Mouse (Mus musculus) stomach, embryonic 16.5 days (tissue): ENCODE results near the gene Nemf. TPM values are rescaled to one million over a fixed set of nuclear protein-coding genes. Genes with fewer than 3 reads are reported as not detected.
A peak's percentile ranks its signal among the peaks of the same experiment; 100 is the strongest.
"Not testable (repeated sequence)": the region's sequence is repeated elsewhere in the genome, so short reads cannot be mapped to it uniquely, and the experiment has no call there.

Experiments
- ATAC-seq: fragments of 200-750 bp; cut with Nextera tagmentation; 2 replicates; pipeline ENCODE4 v1.8.0; 2017; ENCODE audit warnings: moderate number of reproducible peaks, moderate TSS enrichment; ENCODE audit not compliant: insufficient read depth, low FRiP score
- H3K27ac ChIP-seq: fragments of 300-500 bp; sonication (generic); 2 replicates; pipeline ENCODE4 v1.5.1; 2014; ENCODE audit warnings: low read length
- H3K27me3 ChIP-seq: fragments of 300-500 bp; sonication (generic); 2 replicates; pipeline ENCODE4 v1.6.1; 2014; ENCODE audit warnings: low read length, control low read depth, mixed read lengths; ENCODE audit not compliant: control insufficient read depth, insufficient read depth
- H3K36me3 ChIP-seq: fragments of 300-500 bp; sonication (generic); 2 replicates; pipeline ENCODE4 v1.6.1; 2014; ENCODE audit warnings: low read length; ENCODE audit not compliant: control insufficient read depth, insufficient read depth
- H3K4me1 ChIP-seq: fragments of 300-500 bp; sonication (generic); 2 replicates; pipeline ENCODE4 v1.6.1; 2014; ENCODE audit warnings: low read length, control low read depth, mixed read lengths; ENCODE audit not compliant: control insufficient read depth, insufficient read depth
- H3K4me2 ChIP-seq: fragments of 300-500 bp; sonication (generic); 2 replicates; pipeline ENCODE4 v1.6.1; 2014; ENCODE audit warnings: low read depth, low read length, mixed read lengths
- H3K4me3 ChIP-seq: fragments of 300-500 bp; sonication (generic); replicated peaks from 2 replicates; pipeline ENCODE4 v1.5.1; 2014; ENCODE audit warnings: mild to moderate bottlenecking, low read length
- H3K9ac ChIP-seq: fragments of 300-500 bp; sonication (generic); 2 replicates; pipeline ENCODE4 v1.6.1; 2014; ENCODE audit warnings: low read length
- H3K9me3 ChIP-seq: fragments of 300-500 bp; sonication (generic); replicated peaks from 2 replicates; pipeline ENCODE4 v1.6.1; 2016; ENCODE audit warnings: low read length, control low read depth; ENCODE audit not compliant: control insufficient read depth
- WGBS: fragments of 180-500 bp; shearing (Covaris S2); extraction: QIAGEN DNeasy Blood & Tissue Kit; methylation state at CpG from one replicate; pipeline ENCODE4 v1.1.7; 2014; 5-methylcytosine and 5-hydroxymethylcytosine counted together
- polyA plus RNA-seq: library from polyadenylated mRNA; unstranded; fragments of >200 nt; fragmentation: Nextera tagmentation; extraction: Ambion mirVana; gene quantifications from 2 replicates; pipeline ENCODE4 v1.2.1, GENCODE M21; 2015

The Nemf gene
- polyA plus RNA-seq, 1 experiment from 2014 or later = 82.4 TPM

DNA sequence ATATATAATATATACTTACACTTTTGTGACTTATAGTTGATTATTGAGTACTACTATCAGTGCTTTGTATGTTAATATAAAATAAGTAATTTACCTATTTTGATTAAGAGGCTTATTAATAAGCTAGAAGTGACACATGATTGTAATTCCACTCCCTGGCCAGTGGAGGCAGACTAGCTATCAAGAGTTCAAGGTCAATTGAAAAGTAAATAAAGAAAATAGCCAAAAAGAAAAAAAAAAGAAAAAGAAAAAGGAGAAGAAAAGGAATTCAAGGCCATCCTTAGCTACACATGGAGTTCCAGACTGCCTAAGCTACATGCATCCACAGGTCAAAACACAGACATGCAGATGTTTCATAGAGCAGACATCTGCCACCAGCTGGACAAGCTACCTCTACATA is 9.5 kb upstream of the Nemf start:
- Histone ChIP-seq H3K4me2 (no peak overlapping the region), H3K36me3 (no peaks in the 10 kb centered on the region), H3K4me3 (no peak overlapping the region), H3K9ac (no peak overlapping the region), H3K9me3 (no peaks in the 10 kb centered on the region), H3K27me3 (no peaks in the 10 kb centered on the region), H3K4me1 (peaks cover 13% of the 10 kb centered on the region; the same call in 1 of the 2 replicates), H3K27ac (no peak overlapping the region)
- ATAC-seq = no peak

DNA sequence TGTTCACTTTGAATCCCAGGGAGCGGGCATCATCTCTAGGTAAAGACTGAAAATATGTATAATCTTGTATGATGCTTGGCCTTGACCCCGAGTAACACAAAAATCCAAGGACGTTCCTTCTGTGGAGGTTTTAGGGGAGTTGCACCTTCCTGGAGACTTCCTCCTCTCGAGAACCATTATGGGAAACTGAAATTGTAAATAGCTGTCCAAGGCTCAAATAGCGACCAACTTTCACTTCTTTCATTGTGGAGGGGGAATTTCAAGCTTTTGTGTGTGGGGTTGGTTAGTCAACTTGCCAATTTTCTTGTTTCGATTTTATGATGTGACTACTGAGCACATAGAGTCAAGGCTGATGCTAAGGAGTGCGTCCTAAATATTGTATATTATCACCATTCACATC is 8.8 kb upstream of the Nemf start:
- H3K4me3 ChIP-seq = no peak overlapping the region
- no peak for ATAC-seq
- H3K27ac ChIP-seq = no peak overlapping the region
- 76% methylated on average over 7 of the region's 7 CpGs for WGBS
- no peak overlapping the region for H3K4me2 ChIP-seq
- H3K27me3 ChIP-seq = no peaks in the 10 kb centered on the region
- no peak overlapping the region for H3K9ac ChIP-seq
- H3K4me1 ChIP-seq = peaks cover 13% of the 10 kb centered on the region; the same call in 1 of the 2 replicates
- no peaks in the 10 kb centered on the region for H3K36me3 ChIP-seq
- no peaks in the 10 kb centered on the region for H3K9me3 ChIP-seq

DNA sequence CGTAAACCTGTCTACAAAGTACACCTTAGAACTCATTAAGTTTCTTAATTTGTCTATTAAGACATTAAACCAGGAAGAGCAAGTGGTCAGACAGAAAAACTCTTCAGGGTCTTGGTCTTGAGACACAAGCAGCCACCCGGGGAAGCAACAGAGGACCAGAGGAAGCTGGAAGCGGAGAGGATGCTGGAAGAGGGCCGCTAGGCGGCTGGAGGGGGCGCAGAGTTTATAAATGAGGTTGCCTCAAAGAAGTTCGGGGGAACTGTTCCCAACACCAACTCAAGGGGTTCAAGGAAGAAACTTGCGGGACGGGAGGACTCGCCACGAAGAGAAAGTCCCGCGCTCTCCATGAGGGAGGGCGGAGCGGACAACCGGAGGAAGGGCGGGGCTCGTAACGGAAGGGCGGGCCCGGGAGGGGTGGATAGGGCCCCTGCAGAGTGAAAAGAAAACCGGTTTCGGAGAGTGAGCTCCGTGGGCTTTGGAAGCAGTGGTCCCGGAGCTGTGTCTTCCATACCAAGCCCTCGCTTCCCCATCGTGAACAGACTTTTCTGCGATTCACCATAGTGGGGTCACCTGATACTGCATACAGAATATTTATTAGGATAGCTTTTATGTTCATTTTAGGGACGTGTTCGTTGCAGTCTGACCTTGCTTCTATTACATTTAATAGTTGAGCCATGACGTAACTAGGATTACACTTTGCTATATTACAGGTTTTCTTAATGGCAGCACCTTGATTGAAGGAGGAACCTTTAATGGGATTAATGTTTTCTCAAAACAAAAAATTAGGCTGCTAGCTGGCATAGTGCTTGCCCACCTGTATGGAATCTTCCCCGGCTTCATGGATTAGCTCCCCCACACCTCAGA is 7.2 kb upstream of the Nemf start:
- H3K27ac ChIP-seq = peak overlapping the region; percentile 92
- H3K9ac ChIP-seq = peak overlapping the region; percentile 76
- H3K36me3 ChIP-seq = no peaks in the 10 kb centered on the region
- WGBS = 3% methylated on average over 32 of the region's 32 CpGs
- no peaks in the 10 kb centered on the region for H3K27me3 ChIP-seq
- peaks cover 13% of the 10 kb centered on the region; the same call in 1 of the 2 replicates for H3K4me1 ChIP-seq
- ATAC-seq = peak; percentile 66
- H3K9me3 ChIP-seq = no peaks in the 10 kb centered on the region
- peak overlapping the region; percentile 72 for H3K4me2 ChIP-seq
- H3K4me3 ChIP-seq = peak overlapping the region; percentile 57

DNA sequence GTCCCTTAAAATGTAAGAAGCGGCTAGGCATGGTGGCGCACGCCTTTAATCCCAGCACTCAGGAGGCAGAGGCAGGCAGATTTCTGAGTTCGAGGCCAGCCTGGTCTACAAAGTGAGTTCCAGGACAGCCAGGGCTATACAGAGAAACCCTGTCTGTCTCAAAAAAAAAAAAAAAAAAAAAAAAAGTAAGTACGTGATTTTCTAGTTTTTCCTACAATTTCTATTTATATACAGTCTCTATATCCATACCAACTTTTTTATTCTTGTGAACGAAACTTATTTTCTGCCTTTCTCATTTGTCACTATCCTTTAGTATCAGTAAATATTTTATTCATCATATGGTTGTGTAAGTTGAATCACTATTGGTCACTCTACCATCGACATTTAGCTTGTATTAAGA is 6.1 kb upstream of the Nemf start:
- not testable (repeated sequence) for H3K27ac ChIP-seq, H3K4me3 ChIP-seq, ATAC-seq, H3K4me2 ChIP-seq, H3K9ac ChIP-seq, H3K9me3 ChIP-seq, H3K36me3 ChIP-seq, H3K27me3 ChIP-seq
- WGBS = 94% methylated on average over 7 of the region's 7 CpGs
- peaks cover 13% of the 10 kb centered on the region; the same call in 1 of the 2 replicates for H3K4me1 ChIP-seq

- H3K4me1 ChIP-seq = peaks cover 13% of the 10 kb centered on the region; the same call in 1 of the 2 replicates
- H3K4me2 ChIP-seq = peak overlapping the region; percentile 67
- H3K4me3 ChIP-seq = no peak overlapping the region
- peak overlapping the region; percentile 96 for H3K27ac ChIP-seq
- WGBS = 54% methylated on average over 4 of the region's 4 CpGs
- ATAC-seq = no peak
- H3K9me3 ChIP-seq = no peaks in the 10 kb centered on the region
- H3K27me3 ChIP-seq = no peaks in the 10 kb centered on the region
- H3K9ac ChIP-seq = no peak overlapping the region; the same call in 1 of the 2 replicates
- no peaks in the 10 kb centered on the region for H3K36me3 ChIP-seq
Measured at GRCm38 (mm10) chr12:69362388-69362787, 5.4 kb upstream of the Nemf start.

- 5% methylated on average over 10 of the region's 10 CpGs for WGBS
- Histone ChIP-seq H3K9me3 (no peaks in the 10 kb centered on the region), H3K4me1 (peaks cover 13% of the 10 kb centered on the region; the same call in 1 of the 2 replicates), H3K4me2 (peak overlapping the region; percentile 67), H3K36me3 (no peaks in the 10 kb centered on the region), H3K27me3 (no peaks in the 10 kb centered on the region), H3K27ac (peak overlapping the region; percentile 96), H3K9ac (peak overlapping the region; percentile 75), H3K4me3 (peak overlapping the region; percentile 54)
- ATAC-seq = no peak
Measured at GRCm38 (mm10) chr12:69361919-69362318, 5.0 kb upstream of the Nemf start.

DNA sequence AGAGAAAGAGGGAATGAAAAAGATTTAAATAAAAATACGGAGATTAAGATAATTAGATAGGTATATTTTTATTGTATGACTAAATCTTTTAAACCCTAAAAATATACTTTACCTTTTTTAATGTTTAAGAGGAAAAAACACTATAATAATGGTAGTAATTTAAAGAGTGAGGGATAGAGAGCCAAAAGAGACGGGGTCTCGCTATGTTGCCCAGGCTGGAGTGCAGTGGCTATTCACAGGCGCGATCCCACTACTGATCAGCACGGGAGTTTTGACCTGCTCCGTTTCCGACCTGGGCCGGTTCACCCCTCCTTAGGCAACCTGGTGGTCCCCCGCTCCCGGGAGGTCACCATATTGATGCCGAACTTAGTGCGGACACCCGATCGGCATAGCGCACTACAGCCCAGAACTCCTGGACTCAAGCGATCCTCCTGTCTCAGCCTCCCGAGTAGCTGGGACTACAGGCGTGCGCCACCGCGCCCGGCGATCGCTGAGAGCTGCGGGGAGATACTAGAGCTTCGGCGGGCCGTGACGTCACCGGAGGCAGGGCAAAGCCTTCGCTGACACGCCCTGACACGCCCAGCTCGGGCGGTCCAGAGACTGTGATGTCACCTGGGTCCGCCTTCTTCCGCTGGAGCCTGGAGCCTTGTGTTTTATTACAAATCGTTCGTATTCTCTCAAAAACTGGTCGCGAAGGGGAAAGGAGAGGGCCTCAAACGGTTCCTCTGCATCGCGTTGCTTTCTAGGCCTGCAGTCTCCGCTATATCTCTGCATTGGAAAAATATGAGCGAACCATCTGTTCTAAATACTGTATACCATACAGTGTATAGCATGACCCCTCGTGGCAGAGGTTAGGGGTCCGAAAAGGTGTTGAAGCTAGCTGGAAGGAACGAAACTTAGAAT is 4.3 kb upstream of the Nemf start:
- H3K9me3 ChIP-seq, H3K36me3 ChIP-seq, H3K27me3 ChIP-seq: not testable (repeated sequence)
- ATAC-seq = peak; percentile 96
- under 1% methylated on average over 40 of the region's 50 CpGs for WGBS
- H3K4me2 ChIP-seq = peak overlapping the region; percentile 67
- H3K4me3 ChIP-seq = peak overlapping the region; percentile 54
- peak overlapping the region; percentile 96 for H3K27ac ChIP-seq
- peak overlapping the region; percentile 75 for H3K9ac ChIP-seq
- peaks cover 13% of the 10 kb centered on the region; the same call in 1 of the 2 replicates for H3K4me1 ChIP-seq

DNA sequence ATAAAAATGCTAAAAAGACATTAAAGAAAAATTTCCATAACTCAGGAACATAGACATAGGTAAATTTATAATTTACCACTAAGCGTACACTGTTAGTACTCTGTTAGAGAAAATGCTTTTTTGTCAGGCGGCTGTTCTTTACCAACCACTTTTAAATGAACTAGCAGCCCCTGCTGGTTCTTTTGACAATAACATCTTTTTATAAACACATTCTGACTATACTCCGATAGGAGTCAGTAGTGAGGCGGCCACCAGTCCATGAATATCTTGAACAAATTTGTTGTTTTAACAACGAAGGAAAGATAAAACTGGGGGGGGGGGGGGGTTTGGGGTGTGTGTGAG is 3.7 kb upstream of the Nemf start:
- no peak for ATAC-seq
- no peaks in the 10 kb centered on the region for H3K27me3 ChIP-seq
- no peak overlapping the region for H3K9ac ChIP-seq
- H3K36me3 ChIP-seq = no peaks in the 10 kb centered on the region
- no peak overlapping the region for H3K4me2 ChIP-seq
- no peaks in the 10 kb centered on the region for H3K9me3 ChIP-seq
- peaks cover 16% of the 10 kb centered on the region; the same call in 1 of the 2 replicates for H3K4me1 ChIP-seq
- WGBS = 15% methylated on average over 5 of the region's 5 CpGs
- no peak overlapping the region for H3K4me3 ChIP-seq
- H3K27ac ChIP-seq = no peak overlapping the region

DNA sequence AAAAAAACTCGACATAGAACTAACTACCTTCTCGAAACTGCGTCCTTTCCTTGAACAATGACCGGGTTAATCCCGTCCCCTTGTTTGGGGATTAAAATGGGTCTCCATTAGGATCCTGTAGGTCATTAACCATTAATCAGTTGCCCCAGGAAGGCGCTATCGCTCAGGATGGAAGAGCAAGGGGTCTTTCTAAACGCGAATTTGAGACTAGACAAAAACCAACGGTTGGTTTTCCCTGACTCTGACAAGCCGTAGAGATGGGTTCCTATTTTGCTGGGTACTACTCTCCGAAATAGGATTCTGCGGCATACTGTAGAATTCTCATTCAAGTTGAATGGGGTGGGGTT is 308 bp upstream of the Nemf start:
- Histone ChIP-seq H3K4me1 (peaks cover 6% of the 10 kb centered on the region; the same call in 1 of the 2 replicates), H3K9ac (peak overlapping the region; percentile 97), H3K9me3 (no peaks in the 10 kb centered on the region), H3K27me3 (no peaks in the 10 kb centered on the region), H3K4me3 (peak overlapping the region; percentile 83), H3K36me3 (0 out of 2 replicates have a peak, but pooled peaks cover 4% of the 10 kb centered on the region), H3K27ac (peak overlapping the region; percentile 62; the same call in 1 of the 2 replicates), H3K4me2 (peak overlapping the region; percentile 53)
- 5% methylated on average over 13 of the region's 13 CpGs for WGBS
- no peak for ATAC-seq
